Mouse (Mus musculus) heart, embryonic 14.5 days (tissue): ENCODE measurements at regions not wholly inside any gene's neighbourhood (a gene's known extent, or its start where the extent isn't known, plus 50 kb on each side); places are given as distances from the start of the nearest gene placed in this dataset.

Source experiments
- ATAC-seq: fragments of 200-750 bp; cut with Nextera tagmentation; 2 replicates; pipeline ENCODE4 v1.8.0; 2017; ENCODE audit warnings: low read depth, moderate TSS enrichment; ENCODE audit not compliant: insufficient number of reproducible peaks, insufficient read depth, low FRiP score
- H3K27ac ChIP-seq, 2 experiments: fragments of 200-500 bp in 1 of 2; fragments of 300-500 bp in 1 of 2; sonication (generic) in 1 of 2; replicated peaks in 1 of 2; 2 replicates each; pipeline ENCODE4 v1.5.1; 2012 to 2014; ENCODE audit warnings: low read depth in 2 of 2, low read length in 2 of 2, control low read depth in 1 of 2, mild to moderate bottlenecking in 1 of 2, mixed read lengths in 1 of 2; ENCODE audit not compliant: control insufficient read depth in 1 of 2, insufficient read depth in 1 of 2
- H3K27me3 ChIP-seq: fragments of 300-500 bp; sonication (generic); 2 replicates; pipeline ENCODE4 v1.6.1; 2014; ENCODE audit warnings: mild to moderate bottlenecking, low read length, control low read depth; ENCODE audit not compliant: control insufficient read depth, insufficient read depth
- H3K36me3 ChIP-seq: fragments of 300-500 bp; sonication (generic); 2 replicates; pipeline ENCODE4 v1.6.1; 2014; ENCODE audit warnings: mild to moderate bottlenecking, control low read depth, low read length, mixed read lengths; ENCODE audit not compliant: control insufficient read depth, insufficient read depth
- H3K4me1 ChIP-seq, 2 experiments: fragments of 200-500 bp in 1 of 2; fragments of 300-500 bp in 1 of 2; sonication (generic) in 1 of 2; 2 replicates each; pipeline ENCODE4 v1.6.1; 2012 to 2014; ENCODE audit warnings: low read length in 2 of 2, control low read depth in 1 of 2, mixed read lengths in 1 of 2; ENCODE audit not compliant: control insufficient read depth in 2 of 2, insufficient read depth in 2 of 2
- H3K4me2 ChIP-seq: fragments of 300-500 bp; sonication (generic); 2 replicates; pipeline ENCODE4 v1.6.1; 2014; ENCODE audit warnings: mild to moderate bottlenecking, low read length
- H3K4me3 ChIP-seq, 2 experiments: fragments of 200-500 bp in 1 of 2; fragments of 300-500 bp in 1 of 2; sonication (generic) in 1 of 2; 2 replicates each; pipeline ENCODE4 v1.5.1; 2012 to 2014; ENCODE audit warnings: low read length in 2 of 2, mild to moderate bottlenecking in 2 of 2, control low read depth in 1 of 2, low read depth in 1 of 2, moderate library complexity in 1 of 2; ENCODE audit not compliant: control insufficient read depth in 1 of 2, insufficient read depth in 1 of 2
- H3K9ac ChIP-seq: fragments of 300-500 bp; sonication (generic); 2 replicates; pipeline ENCODE4 v1.6.1; 2014; ENCODE audit warnings: mild to moderate bottlenecking, low read length
- H3K9me3 ChIP-seq: fragments of 300-500 bp; sonication (generic); 2 replicates; pipeline ENCODE4 v1.6.1; 2016; ENCODE audit warnings: low read length, control low read depth; ENCODE audit not compliant: control insufficient read depth
- WGBS: fragments of 180-500 bp; shearing (Covaris S2); extraction: QIAGEN DNeasy Blood & Tissue Kit; methylation state at CpG from one replicate; pipeline ENCODE4 v1.1.7; 2014; 5-methylcytosine and 5-hydroxymethylcytosine counted together

DNA sequence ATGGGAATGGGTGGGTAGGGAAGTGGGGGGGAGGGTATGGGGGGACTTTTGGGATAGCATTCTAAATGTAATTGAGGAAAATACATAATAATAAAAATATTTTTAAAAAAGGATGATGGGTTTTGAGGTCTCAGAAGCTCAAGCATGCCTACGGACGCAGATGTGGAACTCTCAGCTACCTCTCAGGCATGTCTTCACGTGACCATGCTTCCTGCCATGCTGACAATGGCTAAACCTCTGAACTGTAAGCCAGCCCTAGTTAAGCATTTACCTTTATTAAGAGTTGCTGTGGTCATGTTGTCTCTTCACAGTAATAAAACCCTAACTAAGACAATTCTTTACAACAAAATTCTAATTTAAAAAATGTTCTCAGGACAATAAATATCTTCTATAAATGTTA lies 80.0 kb downstream of the Tex36 start:
- Histone ChIP-seq H3K9me3 (no peaks in the 10 kb centered on the region), H3K4me1 (no peaks in the 10 kb centered on the region), H3K27me3 (no peaks in the 10 kb centered on the region), H3K27ac (no peak overlapping the region), H3K36me3 (no peaks in the 10 kb centered on the region), H3K4me2 (no peak overlapping the region), H3K4me3 (no peak overlapping the region), H3K9ac (no peak overlapping the region)
- WGBS: 83% methylated on average over 3 of the region's 3 CpGs
- no peak for ATAC-seq

DNA sequence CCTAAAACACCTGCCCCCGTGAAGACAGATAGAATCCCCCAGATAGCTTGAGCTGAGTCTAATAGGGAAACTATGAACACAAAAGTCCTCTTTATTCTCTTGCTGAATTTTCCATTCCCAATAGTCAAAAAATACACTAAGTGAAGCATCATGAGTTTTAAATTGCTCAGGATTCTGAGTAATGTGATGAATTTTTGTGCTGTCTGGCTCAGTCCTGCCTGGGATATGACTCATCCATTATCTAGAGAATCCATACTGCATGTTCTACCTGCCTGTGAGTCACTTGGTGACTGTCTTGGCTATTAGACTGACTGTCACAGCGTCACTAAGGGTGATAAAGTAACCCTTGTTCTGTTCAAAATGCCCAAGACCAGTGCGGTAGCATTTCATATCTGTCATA lies 83.0 kb downstream of the Tex36 start:
- 66% methylated on average over 3 of the region's 3 CpGs for WGBS
- Histone ChIP-seq H3K36me3 (no peaks in the 10 kb centered on the region), H3K27me3 (no peaks in the 10 kb centered on the region), H3K4me2 (no peak overlapping the region), H3K27ac (no peak overlapping the region), H3K4me3 (no peak overlapping the region), H3K9me3 (no peaks in the 10 kb centered on the region), H3K4me1 (no peaks in the 10 kb centered on the region), H3K9ac (no peak overlapping the region)
- ATAC-seq: no peak

DNA sequence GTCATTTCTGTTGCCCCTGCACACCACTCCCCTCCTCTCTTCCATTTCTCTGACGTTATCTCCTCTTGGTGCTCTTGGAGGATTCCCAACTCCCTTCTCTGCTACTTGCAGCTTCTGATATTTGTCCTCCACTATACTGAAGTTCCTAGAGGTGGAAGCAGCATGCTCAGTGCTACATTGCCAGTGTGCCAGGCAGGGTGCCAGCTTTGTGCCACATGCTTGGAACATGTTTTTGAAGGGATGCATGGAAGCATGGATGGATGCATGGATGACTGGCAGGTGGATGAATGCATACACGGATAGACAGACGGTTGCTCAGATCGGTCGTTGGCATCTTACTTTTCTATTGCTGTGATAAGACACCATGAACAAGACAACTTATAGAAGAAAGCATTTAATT lies 84.4 kb downstream of the Tex36 start:
- Histone ChIP-seq H3K4me2 (no peak overlapping the region), H3K4me1 (no peaks in the 10 kb centered on the region), H3K27ac (no peak overlapping the region), H3K9me3 (no peaks in the 10 kb centered on the region), H3K9ac (no peak overlapping the region), H3K4me3 (no peak overlapping the region), H3K36me3 (no peaks in the 10 kb centered on the region), H3K27me3 (no peaks in the 10 kb centered on the region)
- 81% methylated on average over 5 of the region's 5 CpGs for WGBS
- no peak for ATAC-seq

DNA sequence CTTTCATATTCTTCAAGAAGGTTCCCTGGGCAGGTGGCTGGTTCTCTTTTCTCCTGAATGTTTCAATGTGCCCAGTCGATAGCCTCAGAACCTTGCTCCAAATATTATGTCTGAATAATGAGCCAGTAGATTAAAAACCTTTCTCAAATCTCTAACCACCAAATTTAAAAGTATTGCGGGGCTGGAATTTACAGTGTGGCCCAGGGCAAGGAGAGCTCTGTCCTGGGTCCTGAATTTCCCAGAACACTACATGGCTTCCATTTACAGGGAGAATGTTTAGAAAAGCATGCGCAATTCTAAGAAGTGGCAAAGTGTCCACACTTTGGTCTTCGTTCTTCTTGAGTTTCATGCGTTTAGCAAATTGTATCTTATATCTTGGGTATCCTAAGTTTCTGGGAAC lies 91.0 kb downstream of the Tex36 start:
- Histone ChIP-seq H3K9ac (no peak overlapping the region), H3K4me2 (no peak overlapping the region), H3K9me3 (peaks cover 6% of the 10 kb centered on the region), H3K4me1 (no peaks in the 10 kb centered on the region), H3K27ac (no peak overlapping the region), H3K4me3 (no peak overlapping the region), H3K27me3 (no peaks in the 10 kb centered on the region), H3K36me3 (no peaks in the 10 kb centered on the region)
- 46% methylated on average over 5 of the region's 5 CpGs for WGBS
- ATAC-seq: no peak

DNA sequence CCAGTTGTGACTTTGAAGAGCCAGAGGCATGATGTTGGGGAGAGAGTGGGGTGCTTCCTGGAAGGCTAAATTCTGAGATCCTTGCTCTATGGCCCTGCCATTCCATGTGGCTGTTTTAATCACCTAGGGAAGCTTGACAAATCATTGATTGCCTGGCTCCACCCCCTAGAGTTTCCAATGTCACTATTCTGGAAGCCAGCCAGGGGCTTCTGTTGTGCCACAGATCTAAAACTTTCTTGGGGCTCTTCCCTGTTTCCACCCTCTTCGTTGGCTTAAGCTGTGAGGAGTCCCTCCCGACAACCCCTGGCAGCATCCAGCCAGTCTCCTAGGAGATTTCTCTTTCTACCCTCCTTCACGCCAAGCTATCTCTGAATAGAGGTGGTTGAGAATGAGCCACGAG lies 92.5 kb downstream of the Tex36 start:
- ATAC-seq: no peak
- no peak overlapping the region for H3K27ac ChIP-seq
- H3K27me3 ChIP-seq: no peaks in the 10 kb centered on the region
- no peak overlapping the region for H3K9ac ChIP-seq
- no peak overlapping the region for H3K4me3 ChIP-seq
- H3K36me3 ChIP-seq: no peaks in the 10 kb centered on the region
- 57% methylated on average over 4 of the region's 4 CpGs for WGBS
- H3K4me2 ChIP-seq: no peak overlapping the region
- peaks cover 9% of the 10 kb centered on the region for H3K9me3 ChIP-seq
- no peaks in the 10 kb centered on the region for H3K4me1 ChIP-seq

DNA sequence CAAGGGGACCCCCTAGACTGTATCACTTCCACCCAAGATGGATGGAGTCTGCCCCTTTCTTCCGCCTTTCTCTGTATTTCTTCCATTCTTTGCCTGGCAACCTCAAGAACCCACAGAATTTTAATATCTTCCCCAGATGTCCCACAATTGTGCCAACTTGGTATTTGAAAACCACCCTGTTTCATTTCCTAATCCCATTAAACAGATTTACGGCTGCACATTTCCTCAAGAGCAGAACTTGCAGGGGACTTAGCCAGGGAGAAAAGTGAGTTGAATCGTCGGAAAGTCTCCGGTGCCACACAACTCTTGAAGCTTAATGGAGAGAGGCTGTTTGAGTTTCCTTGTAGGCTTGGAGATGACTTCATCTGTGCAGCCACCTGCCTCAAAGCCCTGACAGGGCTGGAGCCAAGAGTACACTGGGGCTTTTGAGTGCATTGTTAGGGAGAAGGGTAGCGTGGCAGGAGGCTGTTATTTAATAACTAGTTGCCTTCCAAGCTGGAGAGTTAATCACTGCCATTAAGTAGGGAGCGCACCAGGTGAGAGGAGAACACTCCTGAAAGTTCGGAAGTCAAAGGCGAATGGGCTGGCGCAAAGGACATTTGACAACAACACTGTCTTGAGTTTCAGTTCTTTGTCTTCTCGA lies 93.5 kb downstream of the Tex36 start:
- 82% methylated on average over 11 of the region's 11 CpGs for WGBS
- H3K9ac ChIP-seq: no peak overlapping the region

DNA sequence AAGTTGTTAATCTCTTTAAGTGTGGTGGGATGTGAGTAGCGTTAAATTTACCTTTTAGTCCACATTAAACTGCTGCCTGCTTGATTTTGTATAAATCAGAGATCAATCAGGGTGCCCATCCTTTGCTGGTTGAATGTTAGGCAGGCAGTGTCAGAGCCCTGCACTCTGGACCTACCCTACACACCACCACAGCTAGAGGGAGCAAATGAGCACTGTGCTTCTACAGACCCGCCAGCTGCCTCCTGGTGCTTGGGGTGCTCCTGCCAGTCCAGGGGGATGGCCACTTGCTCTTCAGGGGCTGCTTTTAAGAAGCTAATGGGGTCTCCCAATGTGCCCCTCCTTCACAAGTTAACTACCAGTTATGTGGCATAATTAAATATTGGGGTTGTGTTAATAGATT lies 96.3 kb downstream of the Tex36 start:
- Histone ChIP-seq H3K4me2 (no peak overlapping the region), H3K4me3 (no peak overlapping the region), H3K9me3 (peaks cover 9% of the 10 kb centered on the region), H3K27me3 (no peaks in the 10 kb centered on the region), H3K4me1 (no peaks in the 10 kb centered on the region), H3K9ac (no peak overlapping the region), H3K27ac (no peak overlapping the region), H3K36me3 (no peaks in the 10 kb centered on the region)
- 74% methylated on average over 2 of the region's 2 CpGs for WGBS
- ATAC-seq: no peak

More for the DNA sequence above, 93.5 kb downstream of the Tex36 start:
- Histone ChIP-seq H3K4me2 (no peak overlapping the region), H3K4me1 (no peaks in the 10 kb centered on the region), H3K9me3 (peaks cover 9% of the 10 kb centered on the region), H3K36me3 (no peaks in the 10 kb centered on the region), H3K4me3 (no peak overlapping the region), H3K27me3 (no peaks in the 10 kb centered on the region), H3K27ac (no peak overlapping the region)
- ATAC-seq: no peak

DNA sequence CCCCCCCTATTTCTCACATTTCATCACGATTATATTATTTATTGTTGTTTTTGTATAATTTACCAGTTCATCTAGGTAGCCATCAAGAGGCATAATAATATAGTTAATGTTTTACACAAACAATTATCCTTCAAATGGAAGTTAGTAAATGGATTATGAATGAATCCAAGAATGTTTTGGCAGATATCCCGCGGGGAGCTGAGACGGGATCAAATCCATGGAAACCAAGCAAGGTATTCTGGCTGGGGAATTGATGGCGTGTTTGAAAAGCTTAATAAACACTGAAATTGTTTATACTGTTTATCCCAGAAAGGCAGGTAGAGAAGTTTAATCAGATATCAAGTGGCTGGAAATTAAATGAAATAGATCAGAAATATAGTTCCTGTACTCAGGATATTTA lies 98.0 kb downstream of the Tex36 start:
- H3K9me3 ChIP-seq: peaks cover 9% of the 10 kb centered on the region
- no peaks in the 10 kb centered on the region for H3K36me3 ChIP-seq
- H3K27me3 ChIP-seq: 0 out of 2 replicates have a peak, but pooled peaks cover 6% of the 10 kb centered on the region
- no peak overlapping the region for H3K4me2 ChIP-seq
- no peaks in the 10 kb centered on the region for H3K4me1 ChIP-seq
- H3K27ac ChIP-seq: no peak overlapping the region
- WGBS: 88% methylated on average over 5 of the region's 5 CpGs
- no peak overlapping the region for H3K9ac ChIP-seq
- H3K4me3 ChIP-seq: no peak overlapping the region
- ATAC-seq: no peak
